Mouse (Mus musculus): ENCODE measurements at regions not wholly inside any gene's neighbourhood (a gene's known extent, or its start where the extent isn't known, plus 50 kb on each side); places are given as distances from the start of the nearest gene placed in this dataset.

DNA sequence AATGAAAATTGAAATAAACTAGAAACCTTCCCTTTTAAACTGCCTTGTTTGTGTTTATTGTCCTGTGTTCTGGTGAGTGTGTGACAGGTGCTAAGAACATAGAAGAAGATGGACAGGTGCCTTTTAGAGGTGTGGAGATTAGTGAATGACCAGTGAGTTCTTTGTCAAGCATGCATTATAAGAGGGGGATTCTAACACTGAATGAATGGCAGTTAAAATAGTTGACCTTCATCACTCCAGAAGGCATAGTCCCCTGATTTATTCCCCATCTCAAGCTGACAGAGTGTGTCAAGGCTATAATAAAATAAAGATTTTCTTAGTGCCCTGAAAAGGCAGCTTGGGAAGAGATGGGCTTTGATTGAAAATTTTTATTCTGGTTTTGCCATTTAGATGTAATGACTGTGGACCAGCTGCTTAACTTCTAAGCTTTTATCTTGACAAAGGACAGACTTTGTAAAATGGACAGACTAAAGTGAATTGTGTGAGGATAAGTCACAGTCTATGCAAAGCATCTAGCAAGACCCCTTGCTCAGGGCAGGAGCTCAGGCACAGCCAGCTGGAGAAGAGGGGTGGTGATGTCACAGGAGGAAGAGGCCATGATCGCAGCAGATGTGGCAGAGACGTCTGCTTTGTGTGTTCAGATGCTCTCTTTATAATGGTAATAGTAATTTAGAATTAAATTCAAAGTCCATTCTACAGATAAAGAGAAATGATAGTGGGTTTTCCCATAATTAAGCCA is 1195.8 kb upstream of the Tenm4 start:
- no peak overlapping the region for H3K4me2 ChIP-seq
- H3K36me3 ChIP-seq (ENCODE audit: control insufficient read depth, insufficient read depth, low read length), result no peaks in the 10 kb centered on the region
- no peak overlapping the region for H3K4me3 ChIP-seq (ENCODE audit: low read depth, low read length)
- no peak overlapping the region for H3K9ac ChIP-seq (ENCODE audit: low read depth, low read length)
- H3K4me1 ChIP-seq (ENCODE audit: control insufficient read depth, insufficient read depth, low read length), result no peaks in the 10 kb centered on the region
- H3K9me3 ChIP-seq (replicated peaks; ENCODE audit: control insufficient read depth, low read length), result no peaks in the 10 kb centered on the region
- H3K27me3 ChIP-seq (ENCODE audit: control insufficient read depth, insufficient read depth, low read length), result no peaks in the 10 kb centered on the region
- 74% methylated on average over 2 of the region's 2 CpGs for WGBS (ENCODE audit: insufficient replicate concordance)
- ATAC-seq (replicated peaks; ENCODE audit: insufficient number of reproducible peaks, low FRiP score, low TSS enrichment), result no peak
- no peak overlapping the region for H3K27ac ChIP-seq (ENCODE audit: low read depth, low read length)

DNA sequence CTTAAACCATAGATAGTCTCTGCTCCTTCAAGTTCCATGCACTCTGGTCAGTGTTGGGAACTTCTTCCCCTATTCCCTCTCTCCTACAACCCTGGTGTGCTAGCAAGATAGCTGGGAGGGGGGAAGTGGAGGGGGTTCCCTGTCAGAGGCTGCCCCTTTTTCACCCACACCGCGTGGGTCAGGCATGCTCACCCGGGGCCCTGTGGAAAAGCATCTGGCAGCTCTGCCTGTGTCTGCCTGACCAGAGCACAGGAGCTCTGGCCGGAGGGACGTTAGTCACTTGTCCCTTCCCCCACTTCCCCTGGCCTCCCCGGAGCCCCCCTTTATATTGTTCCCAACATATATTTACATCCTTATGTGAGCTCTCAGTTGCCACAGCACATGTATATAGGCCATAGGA is 1174.8 kb upstream of the Tenm4 start:
- H3K4me2 ChIP-seq, result no peak overlapping the region
- H3K4me3 ChIP-seq (ENCODE audit: low read depth, low read length), result no peak overlapping the region
- H3K36me3 ChIP-seq (ENCODE audit: control insufficient read depth, insufficient read depth, low read length), result no peaks in the 10 kb centered on the region
- no peaks in the 10 kb centered on the region for H3K9me3 ChIP-seq (replicated peaks; ENCODE audit: control insufficient read depth, low read length)
- no peaks in the 10 kb centered on the region for H3K27me3 ChIP-seq (ENCODE audit: control insufficient read depth, insufficient read depth, low read length)
- H3K4me1 ChIP-seq (ENCODE audit: control insufficient read depth, insufficient read depth, low read length), result no peaks in the 10 kb centered on the region
- no peak overlapping the region for H3K9ac ChIP-seq (ENCODE audit: low read depth, low read length)
- H3K27ac ChIP-seq (ENCODE audit: low read depth, low read length), result no peak overlapping the region
- no peak for ATAC-seq (replicated peaks; ENCODE audit: insufficient number of reproducible peaks, low FRiP score, low TSS enrichment)
- 75% methylated on average over 6 of the region's 6 CpGs for WGBS (ENCODE audit: insufficient replicate concordance)

DNA sequence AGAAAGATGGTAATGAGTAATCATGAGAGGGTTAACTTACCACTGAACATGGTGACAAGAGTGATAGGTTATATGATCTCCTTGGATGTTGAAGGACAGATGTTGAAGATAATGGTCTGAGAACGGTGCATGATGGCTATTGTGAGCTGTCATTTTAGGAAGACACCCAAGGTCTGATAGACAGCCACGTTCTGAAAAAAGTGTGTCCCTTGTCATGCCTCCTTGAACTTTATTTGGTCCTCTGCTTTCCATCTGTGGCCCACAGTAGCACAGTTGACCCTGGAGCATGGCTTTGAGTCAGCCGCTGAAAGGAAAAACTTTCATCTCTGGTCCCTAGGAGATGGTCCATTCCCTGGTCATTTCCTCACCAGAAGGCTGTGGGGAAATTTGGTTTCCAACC is 1166.9 kb upstream of the Tenm4 start:
- Histone ChIP-seq H3K36me3 (ENCODE audit: control insufficient read depth, insufficient read depth, low read length) (no peaks in the 10 kb centered on the region), H3K9ac (ENCODE audit: low read depth, low read length) (no peak overlapping the region), H3K27me3 (ENCODE audit: control insufficient read depth, insufficient read depth, low read length) (no peaks in the 10 kb centered on the region), H3K4me3 (ENCODE audit: low read depth, low read length) (no peak overlapping the region), H3K9me3 (replicated peaks; ENCODE audit: control insufficient read depth, low read length) (no peaks in the 10 kb centered on the region), H3K4me2 (no peak overlapping the region), H3K27ac (ENCODE audit: low read depth, low read length) (no peak overlapping the region), H3K4me1 (ENCODE audit: control insufficient read depth, insufficient read depth, low read length) (no peaks in the 10 kb centered on the region)
- no peak for ATAC-seq (replicated peaks; ENCODE audit: insufficient number of reproducible peaks, low FRiP score, low TSS enrichment)
- 73% methylated on average over 3 of the region's 3 CpGs for WGBS (ENCODE audit: insufficient replicate concordance)

DNA sequence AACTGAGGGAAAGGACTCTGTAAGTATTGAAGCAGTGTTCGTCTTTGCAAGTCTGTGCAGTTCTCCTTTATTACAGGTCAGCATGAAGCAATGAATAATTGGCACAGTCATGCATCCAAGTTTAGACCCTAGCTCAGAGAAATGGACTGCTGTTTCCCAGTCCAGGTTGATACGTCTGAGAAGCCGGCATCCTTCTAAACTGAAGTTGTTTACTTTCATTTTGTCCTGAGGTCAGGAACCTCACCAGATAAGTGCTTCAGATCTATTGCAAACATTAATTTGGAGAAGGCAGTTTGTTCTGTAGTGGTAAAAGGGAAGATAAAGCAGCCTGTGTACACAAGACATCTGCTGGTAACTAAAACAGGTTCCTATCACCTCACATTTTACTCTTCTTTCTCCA is 1165.6 kb upstream of the Tenm4 start:
- H3K36me3 ChIP-seq (ENCODE audit: control insufficient read depth, insufficient read depth, low read length), result no peaks in the 10 kb centered on the region
- WGBS (ENCODE audit: insufficient replicate concordance), result 61% methylated on average over 3 of the region's 3 CpGs
- H3K27me3 ChIP-seq (ENCODE audit: control insufficient read depth, insufficient read depth, low read length), result no peaks in the 10 kb centered on the region
- no peak overlapping the region for H3K27ac ChIP-seq (ENCODE audit: low read depth, low read length)
- H3K4me1 ChIP-seq (ENCODE audit: control insufficient read depth, insufficient read depth, low read length), result no peaks in the 10 kb centered on the region
- no peaks in the 10 kb centered on the region for H3K9me3 ChIP-seq (replicated peaks; ENCODE audit: control insufficient read depth, low read length)
- no peak overlapping the region for H3K4me3 ChIP-seq (ENCODE audit: low read depth, low read length)
- no peak overlapping the region for H3K4me2 ChIP-seq
- no peak for ATAC-seq (replicated peaks; ENCODE audit: insufficient number of reproducible peaks, low FRiP score, low TSS enrichment)
- H3K9ac ChIP-seq (ENCODE audit: low read depth, low read length), result no peak overlapping the region

DNA sequence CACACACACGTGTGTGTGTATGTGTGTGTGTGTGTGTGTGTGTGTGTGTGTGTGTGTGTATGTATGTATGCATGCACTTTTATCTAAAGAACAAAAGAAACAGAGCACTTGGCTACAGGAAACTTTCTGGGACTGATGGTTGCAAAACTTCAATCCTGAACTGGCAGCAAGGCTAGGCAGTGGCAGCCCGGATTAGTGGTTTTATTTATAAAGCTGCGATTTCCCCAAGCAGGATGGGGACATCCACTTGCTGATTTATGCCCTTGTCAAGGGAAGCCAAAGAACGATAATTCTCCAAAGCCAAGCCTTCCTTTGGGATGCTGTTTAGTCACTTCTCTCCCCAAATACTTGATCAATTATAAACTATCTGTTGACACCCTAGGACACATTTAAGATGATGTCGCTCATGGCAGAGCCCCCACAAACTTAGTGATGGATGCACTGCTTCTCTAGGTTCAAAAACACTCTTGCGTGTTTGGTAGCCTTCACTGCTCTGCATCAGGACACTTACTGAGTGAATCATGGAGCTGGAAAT is 1162.1 kb upstream of the Tenm4 start:
- 73% methylated on average over 6 of the region's 6 CpGs for WGBS (ENCODE audit: insufficient replicate concordance)
- ATAC-seq (replicated peaks; ENCODE audit: insufficient number of reproducible peaks, low FRiP score, low TSS enrichment), result no peak
- H3K9ac ChIP-seq (ENCODE audit: low read depth, low read length), result no peak overlapping the region
- H3K27me3 ChIP-seq (ENCODE audit: control insufficient read depth, insufficient read depth, low read length), result no peaks in the 10 kb centered on the region
- no peak overlapping the region for H3K4me2 ChIP-seq
- H3K27ac ChIP-seq (ENCODE audit: low read depth, low read length), result no peak overlapping the region
- no peaks in the 10 kb centered on the region for H3K36me3 ChIP-seq (ENCODE audit: control insufficient read depth, insufficient read depth, low read length)
- H3K4me1 ChIP-seq (ENCODE audit: control insufficient read depth, insufficient read depth, low read length), result no peaks in the 10 kb centered on the region
- H3K4me3 ChIP-seq (ENCODE audit: low read depth, low read length), result no peak overlapping the region
- H3K9me3 ChIP-seq (replicated peaks; ENCODE audit: control insufficient read depth, low read length), result no peaks in the 10 kb centered on the region

DNA sequence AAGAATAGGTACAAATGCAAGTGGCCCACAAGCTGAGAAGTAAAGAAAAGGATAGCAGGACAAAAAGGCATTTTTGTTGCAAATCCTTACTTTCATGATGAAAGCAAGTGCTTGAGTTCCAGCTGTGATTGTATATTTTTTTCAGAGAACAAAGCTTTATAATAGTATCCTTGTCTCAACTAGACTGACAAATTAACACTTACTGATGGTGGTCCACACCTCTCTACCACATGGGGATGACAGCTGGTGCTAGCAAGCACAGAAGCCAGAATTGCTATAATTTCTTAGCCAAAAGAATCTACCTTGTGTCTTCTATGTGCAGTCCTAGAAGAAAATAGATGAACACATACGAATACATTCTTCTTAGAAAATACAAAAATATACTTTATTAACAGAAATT is 1150.8 kb upstream of the Tenm4 start:
- no peaks in the 10 kb centered on the region for H3K4me1 ChIP-seq (ENCODE audit: control insufficient read depth, insufficient read depth, low read length)
- no peaks in the 10 kb centered on the region for H3K9me3 ChIP-seq (replicated peaks; ENCODE audit: control insufficient read depth, low read length)
- no peak for ATAC-seq (replicated peaks; ENCODE audit: insufficient number of reproducible peaks, low FRiP score, low TSS enrichment)
- no peak overlapping the region for H3K4me2 ChIP-seq
- H3K36me3 ChIP-seq (ENCODE audit: control insufficient read depth, insufficient read depth, low read length), result no peaks in the 10 kb centered on the region
- WGBS (ENCODE audit: insufficient replicate concordance), result 84% methylated on average over 1 of the region's 1 CpGs
- H3K4me3 ChIP-seq (ENCODE audit: low read depth, low read length), result no peak overlapping the region
- H3K27me3 ChIP-seq (ENCODE audit: control insufficient read depth, insufficient read depth, low read length), result no peaks in the 10 kb centered on the region
- no peak overlapping the region for H3K27ac ChIP-seq (ENCODE audit: low read depth, low read length)
- no peak overlapping the region for H3K9ac ChIP-seq (ENCODE audit: low read depth, low read length)

DNA sequence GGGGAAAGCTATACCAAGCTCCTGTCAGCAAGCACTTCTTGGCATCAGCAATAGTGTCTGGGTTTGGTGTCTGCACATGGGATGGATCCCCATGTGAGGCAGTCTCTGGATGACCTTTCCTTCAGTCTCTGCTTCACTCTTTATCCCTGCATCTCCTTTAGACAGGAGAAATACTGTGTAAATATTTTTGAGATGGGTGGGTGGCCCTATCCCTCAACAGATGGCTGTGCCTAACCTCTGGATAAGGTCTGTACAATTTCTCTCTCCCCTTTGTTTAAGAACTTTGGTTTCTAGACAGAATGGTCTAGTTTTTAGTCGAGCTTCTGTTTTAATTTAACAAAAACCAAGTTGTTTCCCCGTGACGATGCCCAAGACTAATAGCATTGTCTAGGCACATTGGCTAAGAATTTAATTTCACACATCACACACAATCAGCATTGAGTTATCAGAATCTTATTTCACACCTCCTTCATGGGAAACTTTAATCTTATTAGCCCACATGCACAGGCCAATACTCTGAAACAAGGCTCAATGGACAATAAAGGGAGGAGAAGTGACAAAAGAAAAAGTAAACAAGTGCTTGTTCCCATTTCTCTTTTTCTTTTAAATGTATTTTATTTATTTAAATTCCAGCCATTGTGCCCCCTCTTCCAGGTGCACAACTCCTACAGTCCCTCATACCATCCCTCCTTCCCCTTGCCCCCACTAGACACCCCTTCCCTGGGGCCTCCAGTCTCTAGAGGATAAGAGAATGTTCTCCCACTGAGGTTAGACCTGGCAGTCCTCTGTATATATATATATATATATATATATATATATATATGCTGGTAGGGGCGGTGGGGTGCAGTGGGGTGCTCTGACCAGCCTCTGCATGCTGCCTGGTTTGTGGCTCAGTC is 1142.9 kb upstream of the Tenm4 start:
- no peak overlapping the region for H3K4me2 ChIP-seq
- H3K36me3 ChIP-seq (ENCODE audit: control insufficient read depth, insufficient read depth, low read length), result no peaks in the 10 kb centered on the region
- no peak overlapping the region for H3K9ac ChIP-seq (ENCODE audit: low read depth, low read length)
- H3K27me3 ChIP-seq (ENCODE audit: control insufficient read depth, insufficient read depth, low read length), result no peaks in the 10 kb centered on the region
- WGBS (ENCODE audit: insufficient replicate concordance), result 75% methylated on average over 4 of the region's 4 CpGs
- no peaks in the 10 kb centered on the region for H3K4me1 ChIP-seq (ENCODE audit: control insufficient read depth, insufficient read depth, low read length)
- no peaks in the 10 kb centered on the region for H3K9me3 ChIP-seq (replicated peaks; ENCODE audit: control insufficient read depth, low read length)
- ATAC-seq (replicated peaks; ENCODE audit: insufficient number of reproducible peaks, low FRiP score, low TSS enrichment), result no peak
- H3K4me3 ChIP-seq (ENCODE audit: low read depth, low read length), result no peak overlapping the region
- no peak overlapping the region for H3K27ac ChIP-seq (ENCODE audit: low read depth, low read length)
